Mouse (Mus musculus) intestine, embryonic 14.5 days (tissue): Measurements from ENCODE around the gene Cables2. TPM values are rescaled to one million over a fixed set of nuclear protein-coding genes. Genes with fewer than 3 reads are reported as not detected.

Experiments used
- ATAC-seq: fragments of 200-750 bp; cut with Nextera tagmentation; replicated peaks from 2 replicates; pipeline ENCODE4 v1.8.0; 2017; ENCODE audit warnings: low read depth, moderate number of reproducible peaks, moderate TSS enrichment, moderate library complexity; ENCODE audit not compliant: low FRiP score, low TSS enrichment
- DNase-seq: peaks from one replicate; pipeline ENCODE4 v3.0.0-alpha.2; 2018; ENCODE audit warnings: low spot score
- H3K27ac ChIP-seq: fragments of 300-500 bp; sonication (generic); 2 replicates; pipeline ENCODE4 v1.5.1; 2014; ENCODE audit warnings: low read depth, mild to moderate bottlenecking, control low read depth
- H3K27me3 ChIP-seq: fragments of 300-500 bp; sonication (generic); replicated peaks from 2 replicates; pipeline ENCODE4 v1.6.1; 2014; ENCODE audit warnings: low read length, control low read depth; ENCODE audit not compliant: control insufficient read depth, insufficient read depth
- H3K36me3 ChIP-seq: fragments of 300-500 bp; sonication (generic); 2 replicates; pipeline ENCODE4 v1.6.1; 2014; ENCODE audit warnings: low read length, control low read depth; ENCODE audit not compliant: control insufficient read depth, insufficient read depth
- H3K4me1 ChIP-seq: fragments of 300-500 bp; sonication (generic); replicated peaks from 2 replicates; pipeline ENCODE4 v1.6.1; 2014; ENCODE audit warnings: low read length, control low read depth, mixed read lengths; ENCODE audit not compliant: control insufficient read depth, insufficient read depth
- H3K4me2 ChIP-seq: fragments of 300-500 bp; sonication (generic); 2 replicates; pipeline ENCODE4 v1.6.1; 2014; ENCODE audit warnings: low read length
- H3K4me3 ChIP-seq: fragments of 300-500 bp; sonication (generic); 2 replicates; pipeline ENCODE4 v1.5.1; 2014; ENCODE audit warnings: low read depth, low read length, control low read depth, mixed read lengths
- H3K9ac ChIP-seq: fragments of 300-500 bp; sonication (generic); 2 replicates; pipeline ENCODE4 v1.6.1; 2014; ENCODE audit warnings: mild to moderate bottlenecking, low read length
- H3K9me3 ChIP-seq: fragments of 300-500 bp; sonication (generic); 2 replicates; pipeline ENCODE4 v1.6.1; 2016; ENCODE audit warnings: low read length, control low read depth; ENCODE audit not compliant: control insufficient read depth
- WGBS: fragments of 180-500 bp; shearing (Covaris S2); extraction: QIAGEN DNeasy Blood & Tissue Kit; methylation state at CpG from one replicate; pipeline ENCODE4 v1.1.7; 2014; 5-methylcytosine and 5-hydroxymethylcytosine counted together
- polyA plus RNA-seq: library from polyadenylated mRNA; unstranded; fragments of >200 nt; fragmentation: Nextera tagmentation; extraction: Ambion mirVana; gene quantifications from 2 replicates; pipeline ENCODE4 v1.2.1, GENCODE M21; 2014

Gene Cables2
- polyA plus RNA-seq, 1 experiment from 2014 or later = 20.3 TPM

DNA sequence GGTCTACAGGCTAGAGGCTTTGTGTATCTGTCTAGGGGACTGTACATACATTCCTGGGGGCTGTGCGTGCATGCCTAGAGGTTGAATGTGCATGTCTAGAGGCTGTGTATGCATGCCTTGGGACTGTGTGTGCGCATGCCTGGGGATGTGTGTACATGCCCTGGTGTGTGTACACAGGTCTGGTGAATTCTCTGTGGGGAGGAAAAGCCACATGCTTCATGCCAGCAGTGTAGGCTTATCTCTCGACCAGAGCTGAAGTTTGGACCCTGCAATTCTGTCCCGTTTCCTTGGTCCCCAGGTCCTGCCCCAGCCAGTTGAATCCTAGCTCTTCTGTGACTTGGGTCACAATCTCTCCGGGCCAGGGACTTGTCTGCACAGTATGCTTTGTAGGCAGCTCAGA is 18.3 kb upstream of the Cables2 start:
- Histone ChIP-seq H3K4me1 (peaks cover 16% of the 10 kb centered on the region), H3K27me3 (no peaks in the 10 kb centered on the region), H3K4me3 (no peak overlapping the region), H3K9ac (no peak overlapping the region), H3K27ac (no peak overlapping the region), H3K9me3 (no peaks in the 10 kb centered on the region), H3K36me3 (no peaks in the 10 kb centered on the region), H3K4me2 (no peak overlapping the region)
- 60% methylated on average over 5 of the region's 5 CpGs for WGBS
- ATAC-seq = no peak; the same call in 1 of the 2 replicates
- no peak for DNase-seq

DNA sequence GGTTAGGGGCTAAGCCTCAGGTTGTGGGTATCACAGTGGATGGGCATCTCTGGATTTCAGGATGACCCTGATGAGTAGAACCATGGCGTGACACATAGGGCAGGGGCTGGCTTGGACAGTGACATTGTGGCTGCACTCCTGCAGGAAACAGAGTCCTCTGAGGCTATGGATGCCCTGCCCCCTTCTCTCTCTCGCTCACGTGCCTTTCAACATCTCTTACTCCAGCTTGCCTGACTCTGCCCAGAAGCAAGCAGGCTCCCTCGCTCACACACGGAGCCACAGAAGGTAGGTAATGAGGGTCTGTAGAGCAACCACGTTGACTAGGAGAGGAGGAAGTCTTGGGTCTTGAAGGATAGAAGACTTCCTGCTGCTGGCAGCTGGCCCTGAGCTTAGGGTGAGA is 17.2 kb upstream of the Cables2 start:
- 51% methylated on average over 6 of the region's 6 CpGs for WGBS
- Histone ChIP-seq H3K4me2 (no peak overlapping the region), H3K4me1 (peaks cover 16% of the 10 kb centered on the region), H3K27ac (no peak overlapping the region), H3K36me3 (no peaks in the 10 kb centered on the region), H3K4me3 (no peak overlapping the region), H3K9me3 (no peaks in the 10 kb centered on the region), H3K9ac (no peak overlapping the region), H3K27me3 (no peaks in the 10 kb centered on the region)
- DNase-seq = no peak
- ATAC-seq = no peak

DNA sequence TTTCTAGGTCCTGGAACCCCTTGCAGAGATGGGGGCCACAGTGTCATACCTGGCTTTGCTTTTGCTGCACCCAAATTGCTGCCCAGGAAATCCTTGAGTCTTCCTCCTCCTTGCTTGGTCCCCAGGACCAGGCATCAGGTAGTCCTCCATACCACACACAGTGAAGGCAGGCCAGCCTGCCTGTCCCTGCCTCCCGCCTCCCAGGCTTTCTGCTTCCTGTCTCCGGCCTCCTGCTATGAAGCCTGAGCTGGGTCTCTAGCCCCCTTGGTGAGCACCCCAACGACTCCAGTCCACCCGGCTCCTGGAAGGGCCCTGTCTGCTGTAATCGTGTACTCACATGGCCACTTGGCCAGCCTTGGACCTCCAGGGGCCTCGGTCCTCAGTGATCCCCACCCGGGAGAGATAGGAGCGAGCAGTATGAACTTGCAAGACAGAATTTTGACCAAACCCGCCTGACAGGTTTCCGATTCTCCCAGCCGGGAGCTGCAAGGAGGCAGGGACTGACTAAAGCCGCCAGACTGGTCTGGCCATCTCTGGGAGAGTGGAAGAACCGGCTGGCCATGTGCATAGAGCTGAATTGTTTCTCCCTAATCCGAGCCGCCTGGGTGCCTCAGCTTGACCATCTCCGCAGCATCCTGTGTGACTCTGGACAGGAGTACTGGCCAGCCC is 16.3 kb upstream of the Cables2 start, which contains the start of gene Rbbp8nl:
Rbbp8nl (minus strand) TSS at position 440 of the 669 bp plus-strand sequence.
- Histone ChIP-seq H3K4me3 (peak within 1 kb of the TSS; percentile 16; the same call in 1 of the 2 replicates), H3K27ac (peak within 1 kb of the TSS; percentile 75), H3K9me3 (no peaks in the 10 kb centered on the region), H3K9ac (no peak within 1 kb of the TSS), H3K27me3 (no peaks in the 10 kb centered on the region), H3K4me1 (peaks cover 16% of the 10 kb centered on the region), H3K4me2 (peak within 1 kb of the TSS; percentile 39), H3K36me3 (no peaks in the 10 kb centered on the region)
- WGBS = 38% methylated on average over 16 of the region's 16 CpGs
- ATAC-seq (peak; percentile 82), DNase-seq (peak; percentile 88)

DNA sequence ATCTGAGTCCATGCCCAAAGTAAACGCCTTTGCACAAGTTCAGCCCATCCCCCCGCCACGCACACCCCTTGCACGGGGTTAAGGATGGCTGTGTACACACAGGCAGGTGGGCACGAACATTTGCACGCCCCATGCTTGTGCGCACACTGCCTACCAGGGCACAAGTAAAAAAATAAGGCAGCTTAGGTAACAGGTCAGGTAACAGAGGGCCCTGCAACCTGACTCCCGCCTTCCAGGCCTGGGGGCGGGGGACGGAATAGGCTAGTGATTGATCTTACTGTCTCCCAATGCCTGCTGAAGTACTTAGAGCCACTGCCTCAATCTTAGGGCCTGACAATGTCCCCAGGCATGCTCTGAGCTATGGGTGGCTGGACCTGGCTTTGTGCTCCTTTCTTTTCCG is 15.7 kb upstream of the Cables2 start:
- Histone ChIP-seq H3K36me3 (no peaks in the 10 kb centered on the region), H3K27me3 (no peaks in the 10 kb centered on the region), H3K4me3 (0 out of 2 replicates have a peak overlapping the region, but pooled peaks have one; percentile 16), H3K4me2 (peak overlapping the region; percentile 39), H3K9ac (no peak overlapping the region), H3K4me1 (peaks cover 16% of the 10 kb centered on the region), H3K9me3 (no peaks in the 10 kb centered on the region), H3K27ac (peak overlapping the region; percentile 75; the same call in 1 of the 2 replicates)
- ATAC-seq (peak; percentile 20; the same call in 1 of the 2 replicates), DNase-seq (no peak)
- WGBS = 39% methylated on average over 11 of the region's 11 CpGs

DNA sequence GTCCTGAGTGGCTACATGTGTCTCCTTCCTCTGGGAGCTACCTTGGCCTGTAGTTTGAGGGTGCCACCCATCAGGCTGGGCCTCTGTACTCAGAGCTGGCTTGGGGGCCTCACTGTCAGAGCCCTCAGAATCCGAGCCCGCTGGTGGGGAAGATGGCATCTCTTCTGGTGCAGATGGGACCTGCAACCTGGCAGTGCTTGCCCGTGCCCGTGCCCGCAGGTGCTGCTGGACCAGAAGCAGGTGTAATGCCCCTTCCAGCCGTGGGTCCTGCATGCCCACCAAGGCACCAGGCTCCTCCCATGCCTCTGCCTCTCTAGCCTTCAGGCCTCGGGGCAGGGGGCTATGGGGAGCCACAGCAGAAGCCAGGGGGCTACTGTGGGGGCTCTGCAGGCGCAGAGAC is 6.0 kb upstream of the Cables2 start:
- Histone ChIP-seq H3K27me3 (no peaks in the 10 kb centered on the region), H3K36me3 (no peaks in the 10 kb centered on the region), H3K9ac (no peak overlapping the region), H3K4me1 (no peaks in the 10 kb centered on the region), H3K27ac (no peak overlapping the region), H3K4me3 (no peak overlapping the region), H3K4me2 (no peak overlapping the region), H3K9me3 (no peaks in the 10 kb centered on the region)
- ATAC-seq = no peak
- no peak for DNase-seq
- WGBS = 88% methylated on average over 8 of the region's 8 CpGs

DNA sequence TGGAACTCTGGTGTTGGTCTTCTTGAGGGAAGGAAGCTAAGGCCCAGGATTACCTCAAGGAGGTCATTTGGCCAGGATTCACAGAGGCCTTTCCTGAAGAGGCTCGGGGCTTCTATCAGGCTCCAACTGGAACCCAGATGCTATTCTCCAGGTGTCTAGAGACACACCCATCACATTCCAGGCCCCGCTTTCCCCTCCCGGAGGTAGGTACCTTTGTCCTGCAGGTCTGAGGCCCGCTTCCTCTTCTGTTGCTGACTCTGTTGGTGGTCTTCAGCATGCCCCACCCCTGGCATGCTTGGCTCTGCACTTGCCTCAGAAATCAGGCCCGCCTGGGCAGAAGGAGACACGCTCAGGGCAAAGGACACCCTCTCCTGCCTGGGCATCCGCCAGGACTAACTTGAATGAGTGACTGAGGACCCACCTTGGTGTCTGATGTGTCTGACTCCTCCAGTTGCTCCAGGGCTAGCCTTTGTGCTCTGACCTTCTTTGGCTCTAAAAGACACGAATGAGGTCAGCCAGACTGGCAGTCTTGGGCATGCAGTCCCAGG is 4.6 kb upstream of the Cables2 start:
- Histone ChIP-seq H3K4me2 (no peak overlapping the region), H3K9me3 (no peaks in the 10 kb centered on the region), H3K27me3 (no peaks in the 10 kb centered on the region), H3K27ac (peak overlapping the region; percentile 82), H3K36me3 (no peaks in the 10 kb centered on the region), H3K4me1 (peaks cover 3% of the 10 kb centered on the region; the same call in 1 of the 2 replicates), H3K9ac (no peak overlapping the region), H3K4me3 (no peak overlapping the region)
- WGBS = 50% methylated on average over 8 of the region's 8 CpGs
- no peak for ATAC-seq
- DNase-seq = no peak

DNA sequence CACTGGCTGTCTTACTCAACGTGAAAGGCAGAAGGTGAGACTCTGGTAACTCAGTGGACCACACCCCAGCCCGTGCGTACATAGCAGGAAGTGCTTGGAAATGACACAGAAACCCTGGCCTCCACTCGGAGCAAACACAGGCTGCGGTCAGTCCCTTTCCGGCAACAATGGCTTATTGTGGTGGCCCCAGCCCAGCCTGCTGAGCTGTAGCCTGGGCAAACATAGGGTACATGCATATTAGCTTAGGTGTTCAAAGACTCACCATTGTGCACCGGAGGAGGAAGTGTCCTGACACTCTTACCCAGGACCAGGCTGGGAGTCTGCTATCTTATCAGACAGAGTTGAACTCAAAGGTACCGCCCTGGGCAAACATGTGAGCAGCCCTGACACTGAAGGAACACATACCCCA is 3.6 kb upstream of the Cables2 start:
- DNase-seq = peak; percentile 72
- Histone ChIP-seq H3K4me2 (no peak overlapping the region), H3K4me3 (no peak overlapping the region), H3K9ac (no peak overlapping the region), H3K4me1 (peaks cover 12% of the 10 kb centered on the region), H3K9me3 (no peaks in the 10 kb centered on the region), H3K27ac (peak overlapping the region; percentile 82), H3K36me3 (no peaks in the 10 kb centered on the region), H3K27me3 (no peaks in the 10 kb centered on the region)
- 48% methylated on average over 8 of the region's 8 CpGs for WGBS
- peak; percentile 48 for ATAC-seq

DNA sequence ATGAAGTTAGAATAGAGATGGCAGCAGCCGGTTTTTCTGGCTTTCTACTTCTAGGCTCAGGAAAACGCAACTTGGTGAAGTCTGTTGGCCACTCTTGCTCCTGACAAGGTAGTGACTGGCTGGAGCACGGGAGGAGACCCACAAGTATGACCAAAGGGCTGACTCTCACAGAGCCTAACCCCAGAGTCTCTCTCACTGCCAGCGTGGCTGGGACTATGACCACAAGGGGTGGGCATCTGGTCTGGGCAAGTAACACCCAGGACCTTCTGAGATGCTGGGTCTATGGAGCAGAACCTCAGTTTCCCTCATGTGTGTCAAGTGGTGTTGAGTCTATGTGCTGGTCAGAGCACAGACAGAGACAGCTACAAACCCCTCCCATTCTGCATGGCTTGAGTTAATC is 3.1 kb upstream of the Cables2 start:
- H3K36me3 ChIP-seq = no peaks in the 10 kb centered on the region
- ATAC-seq = 0 out of 2 replicates have a peak, but pooled peaks have one; percentile 0

More for the DNA sequence above, 3.1 kb upstream of the Cables2 start:
- Histone ChIP-seq H3K9ac (no peak overlapping the region), H3K27me3 (no peaks in the 10 kb centered on the region), H3K4me1 (peaks cover 16% of the 10 kb centered on the region), H3K27ac (peak overlapping the region; percentile 82), H3K4me3 (no peak overlapping the region), H3K4me2 (peak overlapping the region; percentile 31; the same call in 1 of the 2 replicates), H3K9me3 (no peaks in the 10 kb centered on the region)
- DNase-seq = no peak
- 44% methylated on average over 4 of the region's 4 CpGs for WGBS
